Mouse (Mus musculus): Measurements from ENCODE around the gene Blnk.

The Blnk gene

GRCm38 (mm10) chr19:41013591-41013990, 19.3 kb upstream of the Blnk start:
- Histone ChIP-seq H3K36me3 (ENCODE audit: control insufficient read depth, insufficient read depth, low read length, poor library complexity, severe bottlenecking) (no peaks in the 10 kb centered on the region), H3K27me3 (ENCODE audit: control insufficient read depth, insufficient read depth, low read length, poor library complexity, severe bottlenecking) (no peaks in the 10 kb centered on the region)
- DNase-seq (ENCODE audit: low read depth, low spot score): no peak

- H3K27me3 ChIP-seq (ENCODE audit: control insufficient read depth, insufficient read depth, low read length, poor library complexity, severe bottlenecking): no peaks in the 10 kb centered on the region
- DNase-seq (ENCODE audit: low read depth, low spot score): no peak
- no peaks in the 10 kb centered on the region for H3K36me3 ChIP-seq (ENCODE audit: control insufficient read depth, insufficient read depth, low read length, poor library complexity, severe bottlenecking)
Observed at GRCm38 (mm10) chr19:41011676-41012075, 17.3 kb upstream of the Blnk start.

GRCm38 (mm10) chr19:41008674-41009395, 14.5 kb upstream of the Blnk start:
- Histone ChIP-seq H3K27me3 (ENCODE audit: control insufficient read depth, insufficient read depth, low read length, poor library complexity, severe bottlenecking) (no peaks in the 10 kb centered on the region), H3K36me3 (ENCODE audit: control insufficient read depth, insufficient read depth, low read length, poor library complexity, severe bottlenecking) (no peaks in the 10 kb centered on the region)
- peak; percentile 62 for DNase-seq (ENCODE audit: low read depth, low spot score)

- Histone ChIP-seq H3K36me3 (ENCODE audit: control insufficient read depth, insufficient read depth, low read length, poor library complexity, severe bottlenecking) (no peaks in the 10 kb centered on the region), H3K27me3 (ENCODE audit: control insufficient read depth, insufficient read depth, low read length, poor library complexity, severe bottlenecking) (no peaks in the 10 kb centered on the region)
- DNase-seq (ENCODE audit: low read depth, low spot score): no peak
Observed at GRCm38 (mm10) chr19:41007733-41008132, 13.4 kb upstream of the Blnk start.

- no peak for DNase-seq (ENCODE audit: low read depth, low spot score)
- Histone ChIP-seq H3K27me3 (ENCODE audit: control insufficient read depth, insufficient read depth, low read length, poor library complexity, severe bottlenecking) (no peaks in the 10 kb centered on the region), H3K36me3 (ENCODE audit: control insufficient read depth, insufficient read depth, low read length, poor library complexity, severe bottlenecking) (no peaks in the 10 kb centered on the region)
Observed at GRCm38 (mm10) chr19:41007326-41007725, 13.0 kb upstream of the Blnk start.

- H3K36me3 ChIP-seq (ENCODE audit: control insufficient read depth, insufficient read depth, low read length, poor library complexity, severe bottlenecking): no peaks in the 10 kb centered on the region
- no peaks in the 10 kb centered on the region for H3K27me3 ChIP-seq (ENCODE audit: control insufficient read depth, insufficient read depth, low read length, poor library complexity, severe bottlenecking)
- DNase-seq (ENCODE audit: low read depth, low spot score): no peak
Observed at GRCm38 (mm10) chr19:41006621-41007020, 12.3 kb upstream of the Blnk start.

GRCm38 (mm10) chr19:41003694-41004315, 9.5 kb upstream of the Blnk start:
- no peaks in the 10 kb centered on the region for H3K36me3 ChIP-seq (ENCODE audit: control insufficient read depth, insufficient read depth, low read length, poor library complexity, severe bottlenecking)
- DNase-seq (ENCODE audit: low read depth, low spot score): no peak
- no peaks in the 10 kb centered on the region for H3K27me3 ChIP-seq (ENCODE audit: control insufficient read depth, insufficient read depth, low read length, poor library complexity, severe bottlenecking)

- peak; percentile 66 for DNase-seq (ENCODE audit: low read depth, low spot score)
- Histone ChIP-seq H3K27me3 (ENCODE audit: control insufficient read depth, insufficient read depth, low read length, poor library complexity, severe bottlenecking) (no peaks in the 10 kb centered on the region), H3K36me3 (ENCODE audit: control insufficient read depth, insufficient read depth, low read length, poor library complexity, severe bottlenecking) (no peaks in the 10 kb centered on the region)
Observed at GRCm38 (mm10) chr19:40999569-40999968, 5.2 kb upstream of the Blnk start.

- no peaks in the 10 kb centered on the region for H3K27me3 ChIP-seq (ENCODE audit: control insufficient read depth, insufficient read depth, low read length, poor library complexity, severe bottlenecking)
- peak; percentile 62 for DNase-seq (ENCODE audit: low read depth, low spot score)
- no peaks in the 10 kb centered on the region for H3K36me3 ChIP-seq (ENCODE audit: control insufficient read depth, insufficient read depth, low read length, poor library complexity, severe bottlenecking)
Observed at GRCm38 (mm10) chr19:40998469-40999170, 4.3 kb upstream of the Blnk start.

GRCm38 (mm10) chr19:40996722-40997121, 2.4 kb upstream of the Blnk start:
- H3K36me3 ChIP-seq (ENCODE audit: control insufficient read depth, insufficient read depth, low read length, poor library complexity, severe bottlenecking): peaks cover 3% of the 10 kb centered on the region; the same call in 1 of the 2 replicates
- H3K27me3 ChIP-seq (ENCODE audit: control insufficient read depth, insufficient read depth, low read length, poor library complexity, severe bottlenecking): no peaks in the 10 kb centered on the region
- no peak for DNase-seq (ENCODE audit: low read depth, low spot score)

GRCm38 (mm10) chr19:40995449-40996401, 1.4 kb upstream of the Blnk start:
- DNase-seq (ENCODE audit: low read depth, low spot score): peak; percentile 80
- Histone ChIP-seq H3K27me3 (ENCODE audit: control insufficient read depth, insufficient read depth, low read length, poor library complexity, severe bottlenecking) (no peaks in the 10 kb centered on the region), H3K36me3 (ENCODE audit: control insufficient read depth, insufficient read depth, low read length, poor library complexity, severe bottlenecking) (peaks cover 3% of the 10 kb centered on the region; the same call in 1 of the 2 replicates)

GRCm38 (mm10) chr19:40994911-40995310, 576 bp upstream of the Blnk start:
- Histone ChIP-seq H3K36me3 (ENCODE audit: control insufficient read depth, insufficient read depth, low read length, poor library complexity, severe bottlenecking) (peaks cover 8% of the 10 kb centered on the region), H3K27me3 (ENCODE audit: control insufficient read depth, insufficient read depth, low read length, poor library complexity, severe bottlenecking) (no peaks in the 10 kb centered on the region)
- DNase-seq (ENCODE audit: low read depth, low spot score): no peak

GRCm38 (mm10) chr19:40993356-40993755, 979 bp downstream of the Blnk start:
- Histone ChIP-seq H3K27me3 (ENCODE audit: control insufficient read depth, insufficient read depth, low read length, poor library complexity, severe bottlenecking) (no peaks in the 10 kb centered on the region), H3K36me3 (ENCODE audit: control insufficient read depth, insufficient read depth, low read length, poor library complexity, severe bottlenecking) (peaks cover 12% of the 10 kb centered on the region)
- DNase-seq (ENCODE audit: low read depth, low spot score): no peak

- DNase-seq (ENCODE audit: low read depth, low spot score): no peak
- peaks cover 14% of the 10 kb centered on the region for H3K36me3 ChIP-seq (ENCODE audit: control insufficient read depth, insufficient read depth, low read length, poor library complexity, severe bottlenecking)
- no peaks in the 10 kb centered on the region for H3K27me3 ChIP-seq (ENCODE audit: control insufficient read depth, insufficient read depth, low read length, poor library complexity, severe bottlenecking)
Observed at GRCm38 (mm10) chr19:40992517-40993044, 1.8 kb downstream of the Blnk start.
